In the genomic region with DNA sequence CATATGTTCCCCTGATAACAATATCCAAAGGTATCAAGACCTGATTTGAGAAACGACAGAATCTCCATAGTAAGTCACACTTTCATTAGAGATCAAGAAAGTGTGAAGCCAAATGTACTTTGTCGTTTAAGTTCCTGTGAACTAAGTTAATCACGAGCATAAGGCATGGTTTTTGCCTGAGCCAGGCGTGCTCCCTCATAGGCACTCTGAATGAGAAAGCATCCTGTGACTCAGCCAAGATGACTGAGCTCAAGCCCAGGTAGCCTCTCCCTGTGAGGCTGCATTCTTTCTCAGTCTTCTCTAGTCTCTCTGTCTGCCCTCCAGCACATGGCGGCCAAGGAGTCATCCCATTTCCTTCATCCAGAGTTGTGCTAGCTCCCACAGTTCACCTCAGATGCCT, we compare ENCODE assay signal across 21 mouse cellular contexts.
"Had no signal": no experiment of that assay in that cellular context is flagged by ENCODE, and none has a peak within 500 bp of the region (broad histone marks: within the 10 kb centered on the region; RNA-seq: fewer than 3 reads in every experiment).

No protein-coding gene starts in this region.

- H3K9ac ChIP-seq: kidney, embryonic 15.5 days; limb, embryonic 12.5 days; limb, embryonic 15.5 days; liver, embryonic 12.5 days; liver, embryonic 15.5 days; midbrain, embryonic 12.5 days; midbrain, embryonic 15.5 days; neural tube, embryonic 13.5 days had no signal

- H3K4me2 ChIP-seq: kidney, embryonic 15.5 days; limb, embryonic 12.5 days; limb, embryonic 15.5 days; liver, embryonic 12.5 days; liver, embryonic 15.5 days; midbrain, embryonic 12.5 days; midbrain, embryonic 15.5 days; neural tube, embryonic 13.5 days had no signal

- H3K36me3 ChIP-seq: kidney, embryonic 15.5 days; limb, embryonic 12.5 days; limb, embryonic 15.5 days; liver, embryonic 12.5 days; liver, embryonic 15.5 days; midbrain, embryonic 12.5 days; midbrain, embryonic 15.5 days; neural tube, embryonic 13.5 days had no signal

- ATAC-seq: liver, embryonic 12.5 days; midbrain, embryonic 15.5 days had no signal

- H3K27ac ChIP-seq: kidney, embryonic 15.5 days; limb, embryonic 12.5 days; limb, embryonic 15.5 days; liver, embryonic 12.5 days; liver, embryonic 15.5 days; macrophage; midbrain, embryonic 12.5 days; midbrain, embryonic 15.5 days; neural tube, embryonic 13.5 days; stomach, postnatal 0 days had no signal

- H3K4me3 ChIP-seq: kidney, embryonic 15.5 days; limb, embryonic 12.5 days; limb, embryonic 15.5 days; liver, embryonic 12.5 days; liver, embryonic 15.5 days; midbrain, embryonic 12.5 days; midbrain, embryonic 15.5 days; neural tube, embryonic 13.5 days had no signal

- DNase-seq: kidney, adult 8-10 months; kidney, postnatal 10 days; kidney, postnatal 4 days; left cerebral cortex, postnatal 4 days; lung, adult 2 months; lung, postnatal 14 days; right cerebral cortex, adult 18-20 months; right cerebral cortex, postnatal 14 days; right cerebral cortex, postnatal 4 days; thymus, adult 2 months; thymus, postnatal 25 days had no signal

- H3K27me3 ChIP-seq: kidney, embryonic 15.5 days; limb, embryonic 12.5 days; limb, embryonic 15.5 days; liver, embryonic 12.5 days; liver, embryonic 15.5 days; midbrain, embryonic 12.5 days; midbrain, embryonic 15.5 days; neural tube, embryonic 13.5 days had no signal

- H3K4me1 ChIP-seq: kidney, embryonic 15.5 days; limb, embryonic 12.5 days; limb, embryonic 15.5 days; liver, embryonic 12.5 days; liver, embryonic 15.5 days; midbrain, embryonic 12.5 days; midbrain, embryonic 15.5 days; neural tube, embryonic 13.5 days had no signal

- H3K9me3 ChIP-seq: kidney, embryonic 15.5 days; limb, embryonic 12.5 days; limb, embryonic 15.5 days; liver, embryonic 12.5 days; liver, embryonic 15.5 days; midbrain, embryonic 12.5 days; midbrain, embryonic 15.5 days; neural tube, embryonic 13.5 days had no signal
